Mouse (Mus musculus) left cerebral cortex, adult 8-10 months (tissue): ENCODE measurements around the gene Chd3. TPM values are rescaled to one million over a fixed set of nuclear protein-coding genes. Genes with fewer than 3 reads are reported as not detected.

Source experiments
- DNase-seq, 2 experiments: peaks; one replicate each; pipeline ENCODE4 v3.0.0; 2022; ENCODE audit warnings: low spot score in 2 of 2
- total RNA-seq, 4 experiments: library from RNA; stranded (reverse); gene quantifications; 2 replicates each; pipeline ENCODE4 v1.2.4; 2022

Gene Chd3
- total RNA-seq: 100 to 1,000 TPM; 370 to 420 (median 387) TPM

- DNase-seq: no peak
Observed at GRCm38 (mm10) chr11:69369215-69369989, at the start of gene Chd3. Chd3 (minus strand) TSS chr11:69369406.

GRCm38 (mm10) chr11:69417449-69418384 is 48.5 kb upstream of the Chd3 start:
- DNase-seq: peak in 1 of 2 experiments; percentile 89

GRCm38 (mm10) chr11:69416921-69417448 is 47.8 kb upstream of the Chd3 start:
- DNase-seq: no peak

GRCm38 (mm10) chr11:69416509-69416908 is 47.3 kb upstream of the Chd3 start:
- DNase-seq: no peak

GRCm38 (mm10) chr11:69415668-69416451 is 46.7 kb upstream of the Chd3 start:
- DNase-seq: no peak

GRCm38 (mm10) chr11:69415327-69415667 is 46.1 kb upstream of the Chd3 start:
- no peak for DNase-seq

- no peak for DNase-seq
Observed at GRCm38 (mm10) chr11:69414421-69415326, 45.5 kb upstream of the Chd3 start.

GRCm38 (mm10) chr11:69413221-69414181 is 44.3 kb upstream of the Chd3 start, which contains the start of gene Kdm6b:
Kdm6b (minus strand) TSS chr11:69413675.
- peak in 1 of 2 experiments; percentile 61 for DNase-seq

GRCm38 (mm10) chr11:69412548-69412947 is 43.3 kb upstream of the Chd3 start:
- no peak for DNase-seq

- peak in 1 of 2 experiments; percentile 67 for DNase-seq
Observed at GRCm38 (mm10) chr11:69411538-69412203, 42.5 kb upstream of the Chd3 start.

- DNase-seq: peak; percentile 88 to 90
Observed at GRCm38 (mm10) chr11:69411073-69411535, 41.9 kb upstream of the Chd3 start.

GRCm38 (mm10) chr11:69410310-69411072 is 41.3 kb upstream of the Chd3 start:
- peak in 1 of 2 experiments; percentile 69 for DNase-seq

- DNase-seq: peak in 1 of 2 experiments; percentile 28
Observed at GRCm38 (mm10) chr11:69410045-69410309, 40.8 kb upstream of the Chd3 start.

GRCm38 (mm10) chr11:69409378-69410044 is 40.3 kb upstream of the Chd3 start:
- DNase-seq: peak in 1 of 2 experiments; percentile 81

- DNase-seq: peak in 1 of 2 experiments; percentile 91
Observed at GRCm38 (mm10) chr11:69408541-69409377, 39.6 kb upstream of the Chd3 start.

- no peak for DNase-seq
Observed at GRCm38 (mm10) chr11:69407724-69408004, 38.5 kb upstream of the Chd3 start.
